Mouse (Mus musculus): ENCODE data around the gene Vmn1r58.

DNA sequence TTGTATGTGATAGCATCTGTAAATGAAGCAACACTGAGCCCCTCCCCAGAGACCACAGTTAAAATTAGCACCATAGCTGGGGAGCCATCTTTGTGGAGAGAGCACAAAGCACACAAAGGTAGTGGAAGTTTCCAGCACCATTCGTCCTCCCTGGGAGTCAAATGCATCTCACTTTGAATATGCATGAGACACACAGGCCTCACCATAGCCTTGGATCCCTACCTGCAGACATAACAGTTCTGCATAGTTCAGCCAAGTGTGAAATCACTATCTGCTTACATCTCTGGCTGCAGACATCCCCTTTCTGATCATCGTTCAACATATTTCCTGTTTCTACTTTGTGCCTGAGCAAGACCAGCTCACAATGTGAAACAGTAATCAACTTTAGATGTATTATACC lies 46.5 kb downstream of the Vmn1r58 start:
- TF ChIP-seq CTCF (IDR thresholded peaks at IDR 0.05; ENCODE audit: extremely low read depth, insufficient read depth, low read length) (no peak), POLR2A (IDR thresholded peaks at IDR 0.05; ENCODE audit: extremely low read depth, insufficient read depth, low read length) (no peak)
